Mouse (Mus musculus) embryonic facial prominence, embryonic 11.5 days (tissue): ENCODE measurements around the gene Nampt. TPM values are rescaled to one million over a fixed set of nuclear protein-coding genes. Genes with fewer than 3 reads are reported as not detected.

Source experiments
- ATAC-seq: fragments of 200-750 bp; cut with Nextera tagmentation; replicated peaks from 2 replicates; pipeline ENCODE4 v1.8.0; 2017; ENCODE audit warnings: low read depth; ENCODE audit not compliant: insufficient number of reproducible peaks, low FRiP score, low TSS enrichment
- DNase-seq: peaks from one replicate; pipeline ENCODE4 v3.0.0-alpha.2; 2015; ENCODE audit warnings: low spot score
- H3K27ac ChIP-seq: fragments of 300-500 bp; sonication (generic); replicated peaks from 2 replicates; pipeline ENCODE4 v1.5.1; 2014; ENCODE audit warnings: mild to moderate bottlenecking, low read depth, low read length, control low read depth
- H3K27me3 ChIP-seq: fragments of 300-500 bp; sonication (generic); 2 replicates; pipeline ENCODE4 v1.6.1; 2014; ENCODE audit warnings: mild to moderate bottlenecking, low read length, moderate library complexity, mixed read lengths; ENCODE audit not compliant: control insufficient read depth, insufficient read depth
- H3K36me3 ChIP-seq: fragments of 300-500 bp; sonication (generic); replicated peaks from 2 replicates; pipeline ENCODE4 v1.6.1; 2014; ENCODE audit warnings: low read depth, mild to moderate bottlenecking, low read length, moderate library complexity, mixed read lengths; ENCODE audit not compliant: control insufficient read depth, insufficient read depth
- H3K4me1 ChIP-seq: fragments of 300-500 bp; sonication (generic); 2 replicates; pipeline ENCODE4 v1.6.1; 2014; ENCODE audit warnings: low read length, mixed read lengths; ENCODE audit not compliant: control insufficient read depth, insufficient read depth
- H3K4me2 ChIP-seq: fragments of 300-500 bp; sonication (generic); 2 replicates; pipeline ENCODE4 v1.6.1; 2014; ENCODE audit warnings: low read depth, mild to moderate bottlenecking, control low read depth, low read length, moderate library complexity
- H3K4me3 ChIP-seq: fragments of 300-500 bp; sonication (generic); 2 replicates; pipeline ENCODE4 v1.5.1; 2014; ENCODE audit warnings: low read depth, low read length, control low read depth
- H3K9ac ChIP-seq: fragments of 300-500 bp; sonication (generic); replicated peaks from 2 replicates; pipeline ENCODE4 v1.6.1; 2014; ENCODE audit warnings: mild to moderate bottlenecking, control low read depth, low read length
- H3K9me3 ChIP-seq: fragments of 300-500 bp; sonication (generic); replicated peaks from 2 replicates; pipeline ENCODE4 v1.6.1; 2016; ENCODE audit warnings: mild to moderate bottlenecking, low read length, inconsistent platforms, mixed read lengths; ENCODE audit not compliant: control insufficient read depth
- WGBS: fragments of 180-500 bp; shearing (Covaris S2); extraction: QIAGEN DNeasy Blood & Tissue Kit; methylation state at CpG from one replicate; pipeline ENCODE4 v1.1.7; 2014; 5-methylcytosine and 5-hydroxymethylcytosine counted together
- polyA plus RNA-seq: library from polyadenylated mRNA; unstranded; fragments of >200 nt; fragmentation: Nextera tagmentation; extraction: Ambion mirVana; gene quantifications from 2 replicates; pipeline ENCODE4 v1.2.1, GENCODE M21; 2014

Gene Nampt
- polyA plus RNA-seq, 1 experiment from 2014 or later, result 39.8 TPM

DNA sequence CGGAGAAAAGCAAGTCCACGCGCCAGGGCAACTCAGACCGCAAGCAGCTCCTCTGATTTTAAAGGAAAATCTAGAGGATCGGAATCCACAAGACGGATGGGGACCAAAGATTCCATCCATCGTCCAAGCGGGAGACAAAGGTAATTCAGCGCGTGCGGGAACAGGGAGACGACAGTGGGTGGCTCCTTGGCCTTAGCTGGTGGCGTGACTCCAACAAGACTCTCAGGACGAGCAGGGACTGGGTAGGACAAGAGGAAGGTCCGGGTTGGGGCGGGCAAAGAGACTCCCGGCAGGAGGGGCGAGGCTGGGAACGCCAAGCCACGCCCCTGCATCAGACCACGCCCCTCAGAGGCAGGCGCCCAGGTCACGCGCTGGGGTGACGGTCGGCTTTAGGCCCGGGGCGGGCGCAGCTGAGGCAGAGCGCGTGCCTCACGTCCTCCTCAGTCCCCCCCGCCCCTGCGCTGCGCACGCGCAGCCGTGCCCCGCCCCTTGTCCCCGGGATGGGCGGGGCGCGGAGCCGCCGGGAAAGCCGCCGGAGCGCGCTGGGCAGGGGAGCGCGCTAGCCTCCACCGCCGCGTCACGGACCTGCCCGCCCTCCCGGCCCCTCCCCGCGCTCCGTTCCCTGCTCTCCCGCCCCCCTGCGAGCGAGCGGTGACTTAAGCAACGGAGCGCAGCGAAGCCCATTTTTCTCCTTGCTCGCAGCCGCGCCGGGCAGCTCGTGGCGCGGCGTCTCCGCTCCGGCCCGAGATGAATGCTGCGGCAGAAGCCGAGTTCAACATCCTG is 669 bp downstream of the Nampt start:
- ATAC-seq (peak; percentile 97), DNase-seq (peak; percentile 98)
- Histone ChIP-seq H3K9me3 (no peaks in the 10 kb centered on the region), H3K4me1 (no peaks in the 10 kb centered on the region; the same call in 1 of the 2 replicates), H3K4me3 (peak overlapping the region; percentile 66), H3K4me2 (peak overlapping the region; percentile 61), H3K27me3 (no peaks in the 10 kb centered on the region), H3K27ac (peak overlapping the region; percentile 91), H3K36me3 (no peaks in the 10 kb centered on the region), H3K9ac (peak overlapping the region; percentile 76)
- WGBS, result under 1% methylated on average over 52 of the region's 80 CpGs

DNA sequence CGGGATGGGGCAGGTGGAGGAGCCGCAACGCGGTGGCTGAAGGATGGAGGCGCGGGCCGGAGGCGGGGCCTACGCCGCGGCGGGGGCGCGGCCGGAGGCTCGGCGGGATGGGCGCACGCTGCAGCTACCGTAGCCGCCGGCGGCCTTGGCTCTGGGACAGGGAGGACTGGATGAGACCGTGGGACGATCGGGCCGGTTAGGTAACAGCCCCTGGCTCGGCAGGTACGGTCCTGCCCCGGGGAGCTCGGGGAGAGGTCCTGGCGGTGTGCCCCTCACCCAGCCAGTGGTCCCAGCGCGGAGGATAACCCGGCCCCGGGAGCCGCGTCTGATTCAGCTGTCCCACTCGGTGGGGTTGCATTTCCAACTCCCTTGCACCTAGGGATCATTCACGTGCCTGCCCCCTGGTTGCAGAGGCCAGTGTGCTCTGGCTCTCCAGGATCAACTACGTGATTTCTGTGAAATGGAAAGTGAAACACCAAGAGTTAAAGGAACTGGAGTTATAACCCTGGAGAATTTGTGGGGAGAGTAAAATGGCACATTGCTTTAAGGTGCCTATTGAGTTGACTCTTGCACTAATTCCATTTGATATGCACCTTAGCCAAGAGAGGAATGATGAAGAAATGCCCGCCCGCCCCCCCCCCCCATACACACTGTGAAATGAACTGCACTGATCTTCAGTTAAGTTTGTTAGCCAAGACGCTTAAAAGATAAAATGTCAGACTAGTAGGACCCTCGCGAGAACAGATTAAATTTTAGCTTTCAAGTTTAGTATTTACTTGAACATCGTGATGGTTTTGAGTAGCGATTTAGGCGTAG is 1.6 kb downstream of the Nampt start:
- ATAC-seq (peak; percentile 80), DNase-seq (peak; percentile 73)
- no peaks in the 10 kb centered on the region for H3K27me3 ChIP-seq
- H3K4me1 ChIP-seq, result no peaks in the 10 kb centered on the region; the same call in 1 of the 2 replicates
- H3K36me3 ChIP-seq, result no peaks in the 10 kb centered on the region
- H3K4me2 ChIP-seq, result peak overlapping the region; percentile 61
- H3K9ac ChIP-seq, result peak overlapping the region; percentile 76
- H3K27ac ChIP-seq, result peak overlapping the region; percentile 91
- peak overlapping the region; percentile 66 for H3K4me3 ChIP-seq
- H3K9me3 ChIP-seq, result no peaks in the 10 kb centered on the region
- WGBS, result 3% methylated on average over 38 of the region's 49 CpGs

- Histone ChIP-seq H3K4me2 (peak overlapping the region; percentile 61), H3K4me1 (no peaks in the 10 kb centered on the region; the same call in 1 of the 2 replicates), H3K9ac (no peak overlapping the region), H3K4me3 (peak overlapping the region; percentile 66), H3K36me3 (no peaks in the 10 kb centered on the region), H3K27ac (no peak overlapping the region), H3K9me3 (no peaks in the 10 kb centered on the region), H3K27me3 (no peaks in the 10 kb centered on the region)
- WGBS, result 43% methylated on average over 2 of the region's 2 CpGs
- ATAC-seq (no peak), DNase-seq (no peak)
Observed at GRCm38 (mm10) chr12:32821504-32822011, 2.2 kb downstream of the Nampt start.

DNA sequence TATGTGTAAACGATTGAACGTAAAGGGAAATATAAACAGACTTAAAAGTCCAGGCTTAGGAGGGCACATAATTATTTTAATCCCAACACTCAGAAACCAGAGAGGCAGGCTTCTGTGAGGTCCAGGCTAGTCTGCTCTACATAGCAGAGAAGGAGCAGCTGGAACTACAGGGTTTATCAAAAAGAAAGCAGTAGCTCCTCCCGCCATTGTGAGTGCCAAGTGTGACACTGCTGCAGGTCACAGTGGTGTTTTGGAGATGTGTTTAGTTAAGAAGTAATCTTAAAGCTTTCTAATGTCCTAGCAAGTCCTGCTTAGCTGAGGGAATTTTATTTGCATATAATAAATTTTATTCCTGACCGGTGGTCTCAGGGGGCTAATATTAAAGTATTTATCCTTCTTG is 2.7 kb downstream of the Nampt start:
- no peaks in the 10 kb centered on the region for H3K27me3 ChIP-seq
- DNase-seq, result peak; percentile 10
- H3K4me3 ChIP-seq, result no peak overlapping the region

GRCm38 (mm10) chr12:32824586-32824985 is 5.2 kb downstream of the Nampt start:
- Histone ChIP-seq H3K9ac (no peak overlapping the region), H3K4me2 (no peak overlapping the region), H3K27ac (no peak overlapping the region), H3K4me3 (no peak overlapping the region), H3K4me1 (no peaks in the 10 kb centered on the region; the same call in 1 of the 2 replicates), H3K9me3 (no peaks in the 10 kb centered on the region), H3K36me3 (no peaks in the 10 kb centered on the region; the same call in 1 of the 2 replicates), H3K27me3 (no peaks in the 10 kb centered on the region)
- ATAC-seq (no peak), DNase-seq (no peak)
- 70% methylated on average over 6 of the region's 6 CpGs for WGBS

More for the DNA sequence above, 2.7 kb downstream of the Nampt start:
- 75% methylated on average over 4 of the region's 4 CpGs for WGBS
- Histone ChIP-seq H3K4me2 (no peak overlapping the region), H3K9me3 (no peaks in the 10 kb centered on the region), H3K4me1 (no peaks in the 10 kb centered on the region; the same call in 1 of the 2 replicates), H3K27ac (no peak overlapping the region), H3K36me3 (no peaks in the 10 kb centered on the region), H3K9ac (no peak overlapping the region)
- ATAC-seq, result no peak

DNA sequence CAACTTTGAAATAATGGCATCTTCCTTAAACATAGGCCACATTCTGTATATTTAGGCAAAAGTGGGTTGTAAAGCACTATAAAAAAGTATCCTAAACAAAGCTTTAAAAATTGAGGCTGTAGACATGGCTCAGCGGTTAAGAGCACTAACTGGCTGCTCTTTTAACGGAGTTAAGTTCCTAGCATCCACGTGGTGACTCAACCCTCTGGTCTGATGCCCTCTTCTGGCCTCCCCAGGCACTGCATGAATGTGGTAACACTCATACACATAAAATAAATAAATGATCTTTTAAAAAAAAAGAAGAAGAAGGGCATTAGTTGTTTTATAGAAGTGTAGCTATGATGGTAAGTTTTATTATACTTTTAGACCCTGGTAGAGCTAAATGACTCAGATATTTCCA is 7.6 kb downstream of the Nampt start:
- no peak overlapping the region for H3K4me2 ChIP-seq
- DNase-seq, result peak; percentile 59
- no peak overlapping the region for H3K9ac ChIP-seq
- no peaks in the 10 kb centered on the region for H3K9me3 ChIP-seq
- no peak overlapping the region for H3K4me3 ChIP-seq
- WGBS, result 41% methylated on average over 3 of the region's 3 CpGs
- no peaks in the 10 kb centered on the region for H3K27me3 ChIP-seq
- no peak for ATAC-seq
- no peaks in the 10 kb centered on the region; the same call in 1 of the 2 replicates for H3K4me1 ChIP-seq
- no peak overlapping the region for H3K27ac ChIP-seq
- H3K36me3 ChIP-seq, result no peaks in the 10 kb centered on the region; the same call in 1 of the 2 replicates

DNA sequence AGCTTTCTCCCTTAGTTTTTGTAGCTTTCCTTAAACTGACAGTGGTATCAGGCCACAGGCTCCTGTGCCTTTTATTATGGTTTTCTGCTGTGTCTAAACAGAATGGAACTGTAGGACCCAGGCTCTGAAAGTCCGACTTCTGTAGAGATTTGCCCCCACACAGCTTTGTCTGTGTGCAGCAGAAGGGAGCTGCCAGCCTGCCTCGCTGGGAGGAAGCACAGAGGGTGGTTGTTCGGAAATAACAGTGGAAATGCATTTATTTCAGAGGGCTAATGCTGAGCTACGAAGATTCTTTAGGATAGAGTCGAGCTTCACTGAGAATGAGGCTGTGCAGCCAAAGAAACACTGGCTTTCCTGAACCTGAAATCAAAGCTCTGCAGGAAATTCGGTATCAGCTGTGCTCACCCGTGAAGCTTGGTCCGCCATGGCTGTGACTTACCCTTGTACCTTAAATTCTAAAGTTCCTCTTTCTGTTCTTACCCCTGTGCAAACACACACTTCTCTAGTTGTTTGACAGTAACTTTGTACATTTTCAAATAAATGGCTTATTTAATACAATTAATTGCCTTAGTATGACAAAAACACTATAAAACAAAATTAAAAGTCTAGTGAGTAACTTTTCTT is 8.9 kb downstream of the Nampt start:
- no peak overlapping the region for H3K4me2 ChIP-seq
- no peak overlapping the region for H3K9ac ChIP-seq
- no peaks in the 10 kb centered on the region; the same call in 1 of the 2 replicates for H3K36me3 ChIP-seq
- WGBS, result 78% methylated on average over 8 of the region's 8 CpGs
- H3K27me3 ChIP-seq, result no peaks in the 10 kb centered on the region
- H3K4me3 ChIP-seq, result no peak overlapping the region
- DNase-seq (no peak), ATAC-seq (no peak)
- H3K27ac ChIP-seq, result no peak overlapping the region
- no peaks in the 10 kb centered on the region for H3K4me1 ChIP-seq
- no peaks in the 10 kb centered on the region for H3K9me3 ChIP-seq
